Mouse (Mus musculus) frontal cortex, postnatal 14 days (tissue): ENCODE results near the gene Ube2d2b.

Experiments
- DNase-seq, 2 experiments: peaks; one replicate each; pipeline ENCODE4 v3.0.0; 2022; ENCODE audit warnings: low spot score in 2 of 2

Gene Ube2d2b

GRCm38 (mm10) chr5:107855546-107855945 is 25.6 kb downstream of the Ube2d2b start:
- DNase-seq, result no peak

DNA sequence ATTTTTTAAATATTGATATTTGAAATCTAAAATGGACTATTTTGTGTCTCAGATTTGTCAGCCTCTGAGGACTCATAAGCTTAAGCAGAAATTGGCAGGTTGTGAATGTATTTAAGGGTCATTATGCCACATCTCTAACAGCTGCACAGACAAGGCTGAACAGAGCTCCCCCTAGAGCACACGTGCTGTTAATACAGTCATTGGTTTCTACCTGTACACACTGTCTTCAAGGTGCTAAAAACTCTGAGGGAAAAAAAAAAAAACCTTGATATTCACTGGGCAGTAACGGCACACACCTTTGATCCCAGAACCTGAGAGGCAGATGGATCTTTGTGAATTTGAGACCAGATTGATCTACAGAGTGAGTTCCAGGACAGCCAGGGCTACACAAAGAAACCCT is 29.1 kb downstream of the Ube2d2b start:
- DNase-seq, result no peak

DNA sequence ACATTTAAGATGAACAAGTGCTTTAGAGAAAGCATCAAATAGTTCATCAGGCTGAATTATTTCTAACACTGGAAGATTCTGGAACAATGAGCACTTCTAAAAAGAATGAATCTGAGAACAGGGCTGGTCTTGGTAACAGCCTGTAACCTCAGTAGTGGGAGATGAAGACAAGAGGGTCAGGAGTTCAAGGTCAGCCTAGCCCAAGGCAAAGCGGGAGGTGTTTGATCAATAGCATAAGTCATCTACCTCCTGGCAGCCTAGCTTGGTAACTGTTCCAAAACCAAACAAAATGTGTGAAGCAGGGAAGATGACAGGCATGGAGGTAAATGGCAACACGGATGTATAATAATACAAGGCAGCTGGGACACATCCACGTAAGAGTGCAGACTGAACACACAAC is 34.1 kb downstream of the Ube2d2b start:
- no peak for DNase-seq

DNA sequence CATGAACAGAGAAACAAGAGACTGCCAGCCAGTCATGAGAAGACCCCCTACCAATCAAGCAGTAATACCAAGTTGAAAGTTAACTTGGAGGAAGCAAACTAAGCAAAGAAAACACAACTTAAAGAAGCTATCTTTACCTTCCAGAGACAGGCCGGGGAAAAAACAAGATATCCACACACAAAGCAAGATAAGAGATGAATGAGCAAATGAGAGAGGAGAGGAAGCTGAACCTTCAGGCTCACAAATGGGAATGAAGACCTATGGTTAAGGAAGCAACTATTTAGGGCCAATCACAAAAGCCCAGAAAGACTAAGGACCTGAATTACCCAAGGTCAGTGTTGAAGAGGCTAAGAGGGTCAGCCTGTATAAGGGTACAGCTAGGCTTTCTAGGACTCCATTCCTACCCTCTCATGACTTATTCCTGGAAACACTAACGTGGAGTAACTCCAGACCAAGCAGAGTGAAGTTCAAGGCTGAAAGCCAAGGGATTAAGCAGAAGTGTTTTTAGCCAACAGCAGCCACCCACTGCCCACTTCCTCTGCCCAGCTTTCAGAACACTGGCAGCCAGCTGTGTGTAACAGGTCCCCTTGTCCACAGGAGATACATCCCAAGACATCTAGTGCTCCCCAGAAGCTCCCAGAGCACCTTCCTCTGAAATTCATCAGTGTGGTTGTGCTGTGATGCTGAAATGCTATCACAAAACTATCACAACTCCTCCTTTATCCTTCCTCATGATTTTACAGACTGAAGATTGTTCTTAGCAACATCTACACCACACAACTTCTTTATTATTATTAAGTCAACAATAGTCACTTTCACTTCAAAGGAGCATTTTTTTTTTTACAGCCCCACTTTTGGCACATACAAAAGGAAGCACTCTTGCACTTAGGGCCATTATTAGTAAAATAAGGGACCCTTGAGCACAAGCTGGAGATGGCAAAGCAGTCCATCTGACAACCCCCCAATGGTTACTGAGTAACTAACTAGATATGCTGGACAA is 36.5 kb downstream of the Ube2d2b start:
- DNase-seq, result no peak

GRCm38 (mm10) chr5:107867970-107868904 is 38.3 kb downstream of the Ube2d2b start:
- DNase-seq, result peak in 1 of 2 experiments; percentile 38

- DNase-seq, result peak; percentile 83 to 84
These were observed 39.1 kb downstream of the Ube2d2b start for GRCm38 (mm10) chr5:107868905-107869424.

- no peak for DNase-seq
These were observed 39.8 kb downstream of the Ube2d2b start for GRCm38 (mm10) chr5:107869701-107870100.

- DNase-seq, result no peak
These were observed 43.4 kb downstream of the Ube2d2b start for GRCm38 (mm10) chr5:107873330-107873729.

GRCm38 (mm10) chr5:107873886-107874302 is 44.0 kb downstream of the Ube2d2b start:
- no peak for DNase-seq

DNA sequence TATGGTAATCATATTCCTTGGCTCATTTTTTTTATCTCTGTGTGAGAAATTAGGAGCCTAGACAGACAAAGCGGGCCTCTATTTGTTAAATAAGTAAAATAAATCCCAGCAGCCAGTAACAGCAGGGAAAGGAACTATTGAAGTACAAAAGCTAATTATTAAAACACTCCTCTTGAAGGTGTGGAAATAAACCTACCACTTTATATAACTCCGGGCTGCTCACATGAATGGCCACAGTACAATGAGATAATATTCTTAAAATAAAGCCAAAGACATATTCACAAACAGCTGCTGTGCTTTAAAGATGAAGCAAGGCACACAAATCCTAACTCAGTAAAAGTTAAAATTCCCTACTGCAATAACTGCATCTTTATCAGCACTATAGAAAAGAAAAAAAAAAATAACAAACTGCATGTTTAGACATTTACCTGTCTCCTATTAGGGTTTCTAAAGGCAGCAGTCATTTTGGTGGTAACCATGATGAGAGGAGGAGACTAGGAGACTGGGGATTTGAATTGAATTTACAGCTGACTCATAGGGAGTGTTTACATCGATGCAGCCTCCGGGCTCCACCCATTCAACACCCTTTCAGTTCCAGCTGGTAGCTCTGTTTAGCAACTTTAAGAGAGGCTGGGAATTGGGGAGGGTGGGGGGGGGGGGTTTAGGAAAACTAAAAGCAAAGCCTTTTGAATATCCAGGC is 44.8 kb downstream of the Ube2d2b start, which contains the start of gene Evi5:
Gene Evi5, minus strand, starts transcription at position 547 of the 700 bp plus-strand sequence.
- no peak for DNase-seq

- no peak for DNase-seq
These were observed 45.3 kb downstream of the Ube2d2b start for GRCm38 (mm10) chr5:107875261-107875611.

DNA sequence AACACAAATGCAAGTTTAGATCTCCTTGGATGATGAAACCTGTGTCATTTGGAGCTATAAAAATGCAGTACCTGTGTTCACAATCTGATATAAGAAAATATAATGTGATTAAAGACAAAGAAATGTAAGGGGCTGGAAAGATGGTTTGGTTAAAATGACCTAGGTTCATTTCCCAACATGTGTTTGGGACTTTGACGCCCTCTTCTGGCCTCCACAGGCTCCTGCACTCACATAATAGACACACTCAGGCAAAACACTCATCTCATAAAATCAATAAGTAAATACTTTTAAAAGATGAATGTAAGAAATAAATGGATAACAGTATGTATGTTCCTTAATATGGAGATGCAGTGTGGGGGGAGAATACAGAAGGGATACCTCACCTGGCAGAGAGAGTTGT is 47.2 kb downstream of the Ube2d2b start:
- no peak for DNase-seq

DNA sequence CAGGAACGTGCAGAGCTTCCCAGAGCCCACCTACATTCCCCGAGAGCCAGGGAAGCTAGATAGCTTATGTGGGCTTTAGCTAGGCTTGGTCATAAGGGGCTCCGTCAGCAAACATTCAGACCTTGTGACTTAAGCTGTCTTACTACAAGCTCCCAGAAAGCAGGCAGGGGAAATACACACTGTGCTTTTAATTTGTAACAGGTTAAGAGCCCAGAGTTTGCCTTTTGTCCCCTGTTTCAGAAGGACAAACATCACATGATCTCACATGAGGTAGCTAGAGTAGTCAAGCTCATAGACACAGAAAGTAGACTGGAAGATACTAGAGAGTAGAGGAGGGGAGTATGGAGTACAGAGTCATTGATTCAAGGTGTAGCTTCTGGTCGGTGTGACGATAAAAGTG is 50.8 kb downstream of the Ube2d2b start:
- no peak for DNase-seq
